Comparison of ENCODE assay signal across 11 mouse cellular contexts in the genomic region with DNA sequence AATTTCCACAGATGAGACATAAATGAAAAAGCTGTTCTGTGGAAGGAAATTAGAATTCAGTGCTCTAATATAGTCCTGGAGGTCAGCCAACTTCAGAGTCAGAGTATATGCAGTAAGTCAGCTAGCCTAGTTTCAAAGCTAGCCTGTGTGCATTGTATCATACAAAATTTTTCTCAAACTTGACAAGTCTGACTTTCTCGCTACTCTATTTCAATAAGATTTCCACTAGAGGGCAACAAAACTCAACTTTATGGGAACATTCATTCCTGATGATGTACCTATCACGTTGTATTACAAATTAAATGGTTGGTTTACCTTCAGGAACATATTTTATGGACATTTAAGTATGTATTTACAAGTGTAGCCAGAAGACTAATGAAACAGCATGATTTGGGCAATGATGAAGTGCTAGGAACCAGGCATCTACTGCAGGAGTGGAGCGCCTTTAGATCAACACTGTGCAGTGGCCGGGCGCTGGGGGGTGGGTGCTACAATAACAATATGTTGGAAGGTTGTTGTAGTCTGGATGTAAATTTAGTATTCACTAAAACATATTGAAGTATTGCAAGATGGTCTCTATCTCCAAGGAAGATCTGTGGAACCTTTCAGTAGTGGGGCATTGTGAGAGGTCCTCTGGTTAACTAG. TPM values are rescaled to one million over a fixed set of nuclear protein-coding genes. Genes with fewer than 3 reads are reported as not detected.
DNase-seq lines count a peak whose midpoint lies in the region; ATAC-seq and TF ChIP-seq lines count a peak whose summit lies in the region.
"Had no signal": no experiment of that assay in that cellular context is flagged by ENCODE, and none has a peak within 500 bp of the region (broad histone marks: within the 10 kb centered on the region; RNA-seq: fewer than 3 reads in every experiment).

No protein-coding gene starts in this region.

- H3K27ac ChIP-seq in left cerebral cortex, adult 2 months = no peak overlapping the region
- no peak overlapping the region for H3K27ac ChIP-seq in midbrain, embryonic 14.5 days (replicated peaks; ENCODE audit: low read depth, low read length)
- H3K27ac ChIP-seq: liver, embryonic 14.5 days had no signal

- ATAC-seq in midbrain, embryonic 14.5 days (ENCODE audit: low FRiP score, low TSS enrichment) = no peak

- DNase-seq in cerebellum, adult 9-10 months = peak; percentile 3
- DNase-seq in cerebellum, postnatal 36 days = no peak
- DNase-seq in left cerebral cortex, adult 2 months (ENCODE audit: extremely low spot score in 1 of 2, low spot score in 2 of 2) = no peak
- DNase-seq in left cerebral cortex, postnatal 36 days (ENCODE audit: low spot score in 2 of 2) = no peak
- peak; percentile 6 for DNase-seq in brain, embryonic 18.5 days (ENCODE audit: low read depth, low spot score)
- peak; percentile 86 for DNase-seq in midbrain, embryonic 14.5 days
- no peak for DNase-seq in left cerebral cortex, adult 8-10 months (ENCODE audit: low spot score in 2 of 2)
- no peak for DNase-seq in thymus, adult 18-20 months
- DNase-seq: kidney, postnatal 36 days had no signal

- TF ChIP-seq CTCF in left cerebral cortex, adult 2 months (IDR thresholded peaks at IDR 0.05) = peak; percentile 64

- no peak overlapping the region for H3K9ac ChIP-seq in midbrain, embryonic 14.5 days (replicated peaks; ENCODE audit: low read length)
- H3K9ac ChIP-seq: liver, embryonic 14.5 days had no signal

- no peaks in the 10 kb centered on the region for H3K9me3 ChIP-seq in midbrain, embryonic 14.5 days (ENCODE audit: control insufficient read depth, low read length)

- H3K4me3 ChIP-seq in left cerebral cortex, adult 2 months = no peak overlapping the region
- no peak overlapping the region for H3K4me3 ChIP-seq in midbrain, embryonic 14.5 days (replicated peaks; ENCODE audit: low read depth, low read length)

- H3K36me3 ChIP-seq in midbrain, embryonic 14.5 days (ENCODE audit: control insufficient read depth, insufficient read depth, low read length) = no peaks in the 10 kb centered on the region

- intact Hi-C loops in left cerebral cortex, adult 2 months (cut with DNase I) = loop anchor here (1.0 to 5.0 kb wide), 2 partner anchors 286 to 730 kb away; no protein-coding TSS in a partner anchor
- intact Hi-C loops in left cerebral cortex, postnatal 36 days (cut with DNase I) = loop anchor here (5.0 kb wide), 2 partner anchors 285 to 730 kb away; no protein-coding TSS in a partner anchor

- no peaks in the 10 kb centered on the region for H3K27me3 ChIP-seq in midbrain, embryonic 14.5 days (ENCODE audit: control insufficient read depth, insufficient read depth, low read length)

- no peaks in the 10 kb centered on the region for H3K4me1 ChIP-seq in midbrain, embryonic 14.5 days (ENCODE audit: control insufficient read depth, insufficient read depth, low read length)

- H3K4me2 ChIP-seq in midbrain, embryonic 14.5 days (ENCODE audit: low read length) = no peak overlapping the region

- WGBS in midbrain, embryonic 14.5 days = 65% methylated on average over 5 of the region's 5 CpGs

RNA-seq across cellular contexts. Expression of a gene that starts 21.6 kb away (rescaled TPM):
- total RNA-seq in left cerebral cortex, adult 2 months (2021) = not detected
- not detected for total RNA-seq in left cerebral cortex, postnatal 36 days (2021)
- polyA plus RNA-seq in midbrain, embryonic 14.5 days (2014; fragmentation: Nextera tagmentation; extraction: Ambion mirVana) = not detected in 2 replicates
- total RNA-seq in left cerebral cortex, adult 8-10 months (2022) = not detected
- total RNA-seq: heart, adult 18-20 months had no signal
- polyA plus RNA-seq: liver, embryonic 14.5 days had no signal

RNA-seq across cellular contexts. Expression of a gene that starts 56.9 kb away (rescaled TPM):
- total RNA-seq in left cerebral cortex, adult 2 months (2021) = 1 to 10 TPM; 6.7 to 6.8 TPM
- 1 to 10 TPM; 5.4 to 7.0 TPM for total RNA-seq in left cerebral cortex, postnatal 36 days (2021)
- 0.24 and 0.34 TPM in 2 replicates for polyA plus RNA-seq in midbrain, embryonic 14.5 days (2014; fragmentation: Nextera tagmentation; extraction: Ambion mirVana)
- total RNA-seq in left cerebral cortex, adult 8-10 months (2022) = 1 to 10 TPM; 3.8 to 6.4 (median 5.4) TPM

Comparison
In these comparisons a context has a peak if more than half of its experiments do, and no peak if none do; other contexts are left out.
1. DNase-seq: peak in cerebellum, adult 9-10 months (single experiment), brain, embryonic 18.5 days (single experiment) and midbrain, embryonic 14.5 days (single experiment); none in cerebellum, postnatal 36 days (0 of 2), left cerebral cortex, adult 2 months (0 of 2), left cerebral cortex, postnatal 36 days (0 of 2), left cerebral cortex, adult 8-10 months (0 of 2) and thymus, adult 18-20 months (0 of 2).